Comparison of ENCODE assay signal across 8 mouse cellular contexts in genomic region chr4:70259726-70260418, GRCm38 (mm10).
DNase-seq lines count a peak whose midpoint lies in the region; ATAC-seq and TF ChIP-seq lines count a peak whose summit lies in the region.
"Had no signal": no experiment of that assay in that cellular context is flagged by ENCODE, and none has a peak within 500 bp of the region (broad histone marks: within the 10 kb centered on the region; RNA-seq: fewer than 3 reads in every experiment).

No protein-coding gene starts in this region.

- intact Hi-C loops in left cerebral cortex, adult 2 months (cut with DNase I), result loop anchor here (2.0 to 10.0 kb wide), 4 partner anchors 37 to 1305 kb away; partner anchors contain the start of gene Brinp1

- peak; percentile 34 for TF ChIP-seq CTCF in left cerebral cortex, adult 2 months (IDR thresholded peaks at IDR 0.05)

- H3K27ac ChIP-seq in left cerebral cortex, adult 2 months, result peak overlapping the region; percentile 92
- H3K27ac ChIP-seq: liver, embryonic 13.5 days had no signal

- ATAC-seq in common myeloid progenitor, adult 5-6 weeks (replicated peaks; ENCODE audit: low read depth, poor library complexity, severe bottlenecking), result peak; percentile 15; the same call in 1 of the 2 replicates

- no peak overlapping the region for H3K4me3 ChIP-seq in left cerebral cortex, adult 2 months
- H3K4me3 ChIP-seq: liver, embryonic 13.5 days had no signal

- peak; percentile 12 for DNase-seq in 3T3-L1 (ENCODE audit: low read depth, low spot score)
- peak; percentile 8 for DNase-seq in ES-CJ7 (ENCODE audit: low read depth, low spot score)
- DNase-seq in left cerebral cortex, adult 2 months (ENCODE audit: extremely low spot score in 1 of 2, low spot score in 2 of 2), result peak in 1 of 2 experiments; percentile 18
- DNase-seq in thymus, postnatal 14 days, result no peak
- no peak for DNase-seq in yolk sac, embryonic 10.5 days (ENCODE audit: low spot score)
- DNase-seq in gastrocnemius, postnatal 10 days, result no peak
- DNase-seq: liver, embryonic 13.5 days had no signal

Comparison
In these comparisons a context has a peak if more than half of its experiments do, and no peak if none do; other contexts are left out.
1. DNase-seq: peak in 3T3-L1 (single experiment) and ES-CJ7 (single experiment); none in thymus, postnatal 14 days (single experiment), yolk sac, embryonic 10.5 days (single experiment) and gastrocnemius, postnatal 10 days (single experiment).